Mouse (Mus musculus) liver, embryonic 15.5 days (tissue): ENCODE measurements around the gene Tor3a. TPM values are rescaled to one million over a fixed set of nuclear protein-coding genes. Genes with fewer than 3 reads are reported as not detected.
A peak's percentile ranks its signal among the peaks of the same experiment; 100 is the strongest.

Experiments
- ATAC-seq: fragments of 200-750 bp; cut with Nextera tagmentation; 2 replicates; pipeline ENCODE4 v1.8.0; 2017; ENCODE audit warnings: moderate number of reproducible peaks, mild to moderate bottlenecking, moderate library complexity; ENCODE audit not compliant: insufficient read depth
- H3K27ac ChIP-seq: fragments of 300-500 bp; sonication (generic); replicated peaks from 2 replicates; pipeline ENCODE4 v1.5.1; 2015; ENCODE audit warnings: mild to moderate bottlenecking, inconsistent platforms
- H3K27me3 ChIP-seq: fragments of 300-500 bp; sonication (generic); 2 replicates; pipeline ENCODE4 v1.6.1; 2015; ENCODE audit warnings: mild to moderate bottlenecking, inconsistent platforms
- H3K36me3 ChIP-seq: fragments of 300-500 bp; sonication (generic); replicated peaks from 2 replicates; pipeline ENCODE4 v1.6.1; 2015; ENCODE audit warnings: moderate library complexity, mild to moderate bottlenecking, inconsistent platforms
- H3K4me1 ChIP-seq: fragments of 300-500 bp; sonication (generic); replicated peaks from 2 replicates; pipeline ENCODE4 v1.6.1; 2015; ENCODE audit warnings: inconsistent platforms
- H3K4me2 ChIP-seq: fragments of 300-500 bp; sonication (generic); 2 replicates; pipeline ENCODE4 v1.6.1; 2015; ENCODE audit warnings: moderate library complexity, mild to moderate bottlenecking, inconsistent platforms
- H3K4me3 ChIP-seq: fragments of 300-500 bp; sonication (generic); replicated peaks from 2 replicates; pipeline ENCODE4 v1.5.1; 2015; ENCODE audit warnings: mild to moderate bottlenecking, inconsistent platforms
- H3K9ac ChIP-seq: fragments of 300-500 bp; sonication (generic); 2 replicates; pipeline ENCODE4 v1.6.1; 2015; ENCODE audit warnings: moderate library complexity, mild to moderate bottlenecking, inconsistent platforms
- H3K9me3 ChIP-seq: fragments of 300-500 bp; sonication (generic); replicated peaks from 2 replicates; pipeline ENCODE4 v1.6.1; 2016; ENCODE audit warnings: inconsistent platforms
- WGBS: fragments of 180-500 bp; shearing (Covaris S2); methylation state at CpG from one replicate; pipeline ENCODE4 v1.1.7; 2015; ENCODE audit warnings: mixed read lengths; ENCODE audit not compliant: insufficient replicate concordance; 5-methylcytosine and 5-hydroxymethylcytosine counted together
- polyA plus RNA-seq: library from polyadenylated mRNA; unstranded; fragments of >200 nt; fragmentation: Nextera tagmentation; extraction: Ambion mirVana; gene quantifications from 2 replicates; pipeline ENCODE4 v1.2.1, GENCODE M21; 2015

Tor3a gene
- polyA plus RNA-seq, 1 experiment from 2014 or later, result 4.4 TPM

- no peaks in the 10 kb centered on the region for H3K27me3 ChIP-seq
- no peak overlapping the region for H3K9ac ChIP-seq
- H3K4me3 ChIP-seq, result no peak overlapping the region
- no peaks in the 10 kb centered on the region for H3K9me3 ChIP-seq
- H3K27ac ChIP-seq, result no peak overlapping the region
- peaks cover 32% of the 10 kb centered on the region for H3K36me3 ChIP-seq
- no peak overlapping the region for H3K4me2 ChIP-seq
- H3K4me1 ChIP-seq, result peaks cover 18% of the 10 kb centered on the region
- no peak for ATAC-seq
- 52% methylated on average over 10 of the region's 10 CpGs for WGBS
Observed at GRCm38 (mm10) chr1:156705696-156706285, 31.6 kb upstream of the Tor3a start.

GRCm38 (mm10) chr1:156703444-156703843 is 29.3 kb upstream of the Tor3a start:
- H3K4me3 ChIP-seq, result no peak overlapping the region
- no peak for ATAC-seq
- no peak overlapping the region for H3K27ac ChIP-seq
- H3K36me3 ChIP-seq, result peaks cover 48% of the 10 kb centered on the region
- no peak overlapping the region for H3K4me2 ChIP-seq
- no peak overlapping the region for H3K9ac ChIP-seq
- 82% methylated on average over 4 of the region's 4 CpGs for WGBS
- peaks cover 11% of the 10 kb centered on the region for H3K4me1 ChIP-seq
- no peaks in the 10 kb centered on the region for H3K27me3 ChIP-seq
- H3K9me3 ChIP-seq, result no peaks in the 10 kb centered on the region

GRCm38 (mm10) chr1:156702151-156702550 is 28.0 kb upstream of the Tor3a start:
- Histone ChIP-seq H3K9ac (no peak overlapping the region), H3K27ac (no peak overlapping the region), H3K36me3 (peaks cover 57% of the 10 kb centered on the region), H3K4me2 (no peak overlapping the region), H3K9me3 (no peaks in the 10 kb centered on the region), H3K4me1 (peaks cover 11% of the 10 kb centered on the region), H3K27me3 (no peaks in the 10 kb centered on the region), H3K4me3 (no peak overlapping the region)
- 81% methylated on average over 7 of the region's 7 CpGs for WGBS
- ATAC-seq, result no peak

DNA sequence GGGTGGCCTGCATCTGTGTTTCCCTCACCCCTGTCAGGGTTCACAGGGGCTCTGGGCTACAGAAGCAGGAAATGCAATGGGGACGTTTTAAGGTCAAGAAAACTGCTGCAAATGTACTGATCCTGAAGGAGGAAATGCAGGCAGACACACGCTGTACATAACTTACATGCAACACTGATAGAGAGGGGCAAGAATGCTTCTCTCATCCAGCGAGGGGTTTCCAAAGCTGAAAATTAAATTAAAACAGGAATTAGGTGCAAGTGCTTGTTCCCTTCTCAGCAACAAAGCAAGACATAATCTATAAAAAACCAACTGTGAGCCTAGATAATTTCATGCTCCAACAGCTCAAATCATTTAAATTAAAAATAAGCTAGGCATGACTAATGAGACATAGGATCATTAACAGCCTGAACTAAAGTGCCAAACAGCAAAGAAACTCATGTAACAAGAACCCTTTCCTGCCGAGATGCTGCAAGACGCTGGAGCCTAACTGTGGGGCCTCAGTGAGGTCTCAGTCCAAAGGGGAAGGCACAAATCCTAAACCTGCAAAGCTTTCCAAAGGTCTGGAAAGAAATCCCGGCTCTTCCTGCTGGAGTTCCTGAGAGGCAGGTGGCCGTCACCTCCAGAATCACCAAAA is 12.0 kb upstream of the Tor3a start:
- 69% methylated on average over 7 of the region's 7 CpGs for WGBS
- no peak for ATAC-seq
- Histone ChIP-seq H3K9me3 (no peaks in the 10 kb centered on the region), H3K4me2 (no peak overlapping the region), H3K9ac (no peak overlapping the region), H3K27me3 (no peaks in the 10 kb centered on the region), H3K27ac (no peak overlapping the region), H3K4me3 (no peak overlapping the region), H3K36me3 (peaks cover 82% of the 10 kb centered on the region), H3K4me1 (no peaks in the 10 kb centered on the region)

GRCm38 (mm10) chr1:156679599-156679998 is 5.4 kb upstream of the Tor3a start:
- 84% methylated on average over 9 of the region's 9 CpGs for WGBS
- Histone ChIP-seq H3K4me2 (no peak overlapping the region), H3K27me3 (no peaks in the 10 kb centered on the region), H3K9ac (no peak overlapping the region), H3K4me1 (peaks cover 10% of the 10 kb centered on the region), H3K27ac (no peak overlapping the region), H3K9me3 (no peaks in the 10 kb centered on the region), H3K36me3 (peaks cover 33% of the 10 kb centered on the region), H3K4me3 (no peak overlapping the region)
- ATAC-seq, result no peak

GRCm38 (mm10) chr1:156677230-156677629 is 3.1 kb upstream of the Tor3a start:
- no peak for ATAC-seq
- Histone ChIP-seq H3K4me2 (no peak overlapping the region), H3K4me3 (no peak overlapping the region), H3K36me3 (peaks cover 17% of the 10 kb centered on the region), H3K4me1 (peaks cover 24% of the 10 kb centered on the region), H3K27ac (no peak overlapping the region), H3K9ac (no peak overlapping the region), H3K9me3 (no peaks in the 10 kb centered on the region), H3K27me3 (0 out of 2 replicates have a peak, but pooled peaks cover 8% of the 10 kb centered on the region)
- WGBS, result 69% methylated on average over 3 of the region's 3 CpGs

DNA sequence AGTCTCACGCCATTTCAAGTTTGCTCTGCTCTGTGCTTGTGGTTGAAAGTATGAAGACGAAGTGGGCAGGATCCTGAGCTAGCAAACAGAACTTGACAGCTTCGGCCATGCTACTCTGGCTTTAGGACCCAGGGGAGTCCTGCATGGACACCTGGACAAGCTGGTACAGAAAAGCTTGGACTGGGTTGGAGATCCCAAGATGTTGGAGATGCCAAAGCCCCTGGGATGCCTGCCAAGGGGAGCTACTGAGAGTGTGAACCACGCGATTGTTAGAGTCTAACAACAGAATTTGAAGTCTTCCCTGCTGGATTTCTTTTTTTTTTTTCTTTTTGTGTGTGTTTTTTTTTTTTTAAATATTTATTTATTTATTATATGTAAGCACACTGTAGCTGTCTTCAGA is 2.4 kb upstream of the Tor3a start:
- no peak overlapping the region for H3K4me2 ChIP-seq
- H3K36me3 ChIP-seq, result peaks cover 17% of the 10 kb centered on the region
- no peak overlapping the region for H3K27ac ChIP-seq
- H3K4me3 ChIP-seq, result no peak overlapping the region
- no peaks in the 10 kb centered on the region for H3K9me3 ChIP-seq
- no peak overlapping the region for H3K9ac ChIP-seq
- peaks cover 24% of the 10 kb centered on the region for H3K4me1 ChIP-seq
- H3K27me3 ChIP-seq, result 0 out of 2 replicates have a peak, but pooled peaks cover 8% of the 10 kb centered on the region
- no peak for ATAC-seq
- 63% methylated on average over 5 of the region's 5 CpGs for WGBS

DNA sequence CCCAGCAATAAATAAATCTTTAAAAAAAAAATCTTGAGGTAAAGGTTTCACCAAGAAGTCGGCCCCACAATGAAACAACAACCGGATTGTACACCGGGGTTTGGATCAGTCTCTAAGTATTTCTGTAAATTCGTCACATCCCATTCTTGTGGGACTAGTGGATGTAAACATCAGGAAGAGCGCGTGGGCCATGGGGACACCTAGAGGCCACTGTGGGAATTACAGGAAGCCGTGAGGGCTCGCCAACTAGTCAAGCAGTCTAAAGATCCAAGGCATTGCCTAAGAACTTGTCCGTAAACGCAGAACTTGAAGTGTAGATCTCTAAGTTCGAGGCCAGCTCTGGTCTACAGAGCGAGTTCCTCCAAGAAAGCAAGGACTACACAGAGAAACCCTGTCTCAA is 2.0 kb upstream of the Tor3a start:
- ATAC-seq, result no peak
- no peaks in the 10 kb centered on the region for H3K9me3 ChIP-seq
- H3K36me3 ChIP-seq, result peaks cover 14% of the 10 kb centered on the region
- H3K4me3 ChIP-seq, result no peak overlapping the region
- 20% methylated on average over 12 of the region's 12 CpGs for WGBS
- H3K27ac ChIP-seq, result no peak overlapping the region
- H3K9ac ChIP-seq, result no peak overlapping the region
- no peak overlapping the region for H3K4me2 ChIP-seq
- 0 out of 2 replicates have a peak, but pooled peaks cover 8% of the 10 kb centered on the region for H3K27me3 ChIP-seq
- H3K4me1 ChIP-seq, result peaks cover 24% of the 10 kb centered on the region

GRCm38 (mm10) chr1:156673476-156674194 is 521 bp downstream of the Tor3a start:
- peak; percentile 40 for ATAC-seq
- H3K9ac ChIP-seq, result peak overlapping the region; percentile 56
- peak overlapping the region; percentile 97 for H3K4me2 ChIP-seq
- WGBS, result under 1% methylated on average over 29 of the region's 29 CpGs
- H3K4me1 ChIP-seq, result peaks cover 24% of the 10 kb centered on the region
- no peaks in the 10 kb centered on the region for H3K36me3 ChIP-seq
- H3K27me3 ChIP-seq, result 0 out of 2 replicates have a peak, but pooled peaks cover 8% of the 10 kb centered on the region
- no peaks in the 10 kb centered on the region for H3K9me3 ChIP-seq
- H3K4me3 ChIP-seq, result peak overlapping the region; percentile 70
- 0 out of 2 replicates have a peak overlapping the region, but pooled peaks have one; percentile 19 for H3K27ac ChIP-seq

- 0 out of 2 replicates have a peak, but pooled peaks cover 8% of the 10 kb centered on the region for H3K27me3 ChIP-seq
Observed at GRCm38 (mm10) chr1:156672720-156673475, 1.3 kb downstream of the Tor3a start.

More at GRCm38 (mm10) chr1:156672720-156673475, 1.3 kb downstream of the Tor3a start:
- no peak overlapping the region for H3K27ac ChIP-seq
- peak overlapping the region; percentile 70 for H3K4me3 ChIP-seq
- peak overlapping the region; percentile 56; the same call in 1 of the 2 replicates for H3K9ac ChIP-seq
- peaks cover 24% of the 10 kb centered on the region for H3K4me1 ChIP-seq
- H3K36me3 ChIP-seq, result no peaks in the 10 kb centered on the region
- ATAC-seq, result no peak
- no peaks in the 10 kb centered on the region for H3K9me3 ChIP-seq
- H3K4me2 ChIP-seq, result peak overlapping the region; percentile 97
- 14% methylated on average over 14 of the region's 14 CpGs for WGBS
